Mouse (Mus musculus): Measurements from ENCODE around the gene Smc4.
A peak's percentile ranks its signal among the peaks of the same experiment; 100 is the strongest.

DNA sequence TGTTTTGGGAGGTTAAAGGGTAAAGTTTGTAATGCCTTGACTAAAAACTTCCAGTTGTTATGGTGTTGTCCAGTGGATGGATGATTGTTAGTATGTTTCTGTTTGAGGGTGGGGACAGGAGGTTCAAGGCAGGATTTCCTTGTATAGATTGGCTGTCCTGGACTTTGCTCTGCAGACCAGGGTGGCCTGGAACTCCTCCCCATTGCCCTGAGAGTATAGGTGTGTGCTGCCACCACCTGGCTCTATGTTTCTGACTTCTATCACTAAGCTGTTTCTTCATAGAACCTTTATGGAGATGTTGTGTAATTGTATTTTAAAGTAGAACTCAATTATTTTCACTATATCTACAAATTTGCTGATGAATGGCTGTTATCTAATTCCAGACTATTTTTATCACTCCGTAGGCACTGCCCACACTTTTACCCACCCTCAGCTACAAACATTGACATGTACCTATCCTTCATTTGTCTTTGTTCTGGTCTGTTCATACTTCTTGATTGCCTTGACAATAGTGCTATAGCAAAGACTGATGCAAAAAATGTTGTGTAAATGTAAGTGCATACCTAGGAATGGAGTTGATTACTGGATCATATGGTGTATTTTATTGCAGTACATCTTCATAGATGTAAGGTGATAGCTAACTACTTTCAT is 21.7 kb downstream of the Smc4 start:
- TF ChIP-seq CTCF (IDR thresholded peaks at IDR 0.05; ENCODE audit: extremely low read depth, insufficient read length, insufficient replicate concordance, low read depth, low read length): peak; percentile 51; the same call in 1 of the 2 replicates
- TF ChIP-seq POLR2A (IDR thresholded peaks at IDR 0.05; ENCODE audit: low read depth, low read length): no peak

All from small intestine, adult 2 months (tissue).